Mouse (Mus musculus): ENCODE measurements at regions not wholly inside any gene's neighbourhood (a gene's known extent, or its start where the extent isn't known, plus 50 kb on each side); places are given as distances from the start of the nearest gene placed in this dataset.
"Not testable (repeated sequence)": the region's sequence is repeated elsewhere in the genome, so short reads cannot be mapped to it uniquely, and the experiment has no call there.

GRCm38 (mm10) chr8:7323067-7323675 is 1337.9 kb downstream of the Efnb2 start:
- H3K9me3 ChIP-seq (ENCODE audit: control insufficient read depth, low read length) = no peaks in the 10 kb centered on the region
- no peak overlapping the region for H3K4me2 ChIP-seq (ENCODE audit: low read length)
- H3K36me3 ChIP-seq (ENCODE audit: control insufficient read depth, insufficient read depth, low read length) = no peaks in the 10 kb centered on the region
- no peak overlapping the region for H3K4me3 ChIP-seq (ENCODE audit: low read depth, low read length)
- ATAC-seq (replicated peaks; ENCODE audit: low FRiP score, low TSS enrichment, low read depth) (no peak), DNase-seq (ENCODE audit: low spot score) (no peak)
- no peak overlapping the region for H3K27ac ChIP-seq (ENCODE audit: low read depth)
- H3K4me1 ChIP-seq (replicated peaks; ENCODE audit: control insufficient read depth, insufficient read depth, low read length) = no peaks in the 10 kb centered on the region
- WGBS = 37% methylated on average over 3 of the region's 3 CpGs
- H3K9ac ChIP-seq (ENCODE audit: low read length) = no peak overlapping the region
- H3K27me3 ChIP-seq (replicated peaks; ENCODE audit: control insufficient read depth, insufficient read depth, low read length) = no peaks in the 10 kb centered on the region

DNA sequence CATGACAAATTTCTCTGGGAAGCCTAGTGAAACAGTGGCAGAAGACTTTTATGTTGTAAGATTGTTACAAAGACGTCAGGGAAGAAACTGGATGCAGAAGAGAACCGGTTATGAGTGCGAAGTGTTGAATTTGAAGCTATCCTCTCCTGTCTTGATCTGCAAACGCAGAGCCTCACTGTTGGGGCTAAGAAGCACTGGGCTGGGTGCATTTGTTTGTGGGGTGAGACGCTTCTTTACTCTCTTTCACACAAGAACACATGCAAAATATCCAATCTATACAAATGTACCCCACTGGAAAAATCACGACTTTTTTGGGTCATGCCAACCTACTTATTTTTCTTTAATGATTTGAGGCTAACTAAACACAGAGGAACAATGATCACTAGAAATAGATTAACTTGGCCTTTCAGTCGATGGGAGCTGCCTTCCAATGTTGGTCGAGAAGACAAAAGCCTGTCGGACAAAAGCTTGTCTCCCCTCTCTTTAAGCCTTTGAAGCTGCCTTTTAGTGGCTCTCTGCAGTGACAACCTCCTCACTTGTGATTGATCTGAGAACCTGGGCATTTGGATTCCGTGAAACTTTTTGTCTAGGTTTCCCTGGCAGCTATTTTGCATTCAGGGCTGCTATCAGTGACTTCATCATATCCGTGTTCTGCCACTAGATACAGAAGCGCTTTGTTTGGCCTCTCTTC is 1338.5 kb downstream of the Efnb2 start:
- Histone ChIP-seq H3K36me3 (ENCODE audit: control insufficient read depth, insufficient read depth, low read length) (no peaks in the 10 kb centered on the region), H3K4me2 (ENCODE audit: low read length) (no peak overlapping the region), H3K9ac (ENCODE audit: low read length) (no peak overlapping the region), H3K27me3 (replicated peaks; ENCODE audit: control insufficient read depth, insufficient read depth, low read length) (no peaks in the 10 kb centered on the region), H3K4me3 (ENCODE audit: low read depth, low read length) (no peak overlapping the region), H3K4me1 (replicated peaks; ENCODE audit: control insufficient read depth, insufficient read depth, low read length) (no peaks in the 10 kb centered on the region), H3K9me3 (ENCODE audit: control insufficient read depth, low read length) (no peaks in the 10 kb centered on the region), H3K27ac (ENCODE audit: low read depth) (no peak overlapping the region)
- ATAC-seq (replicated peaks; ENCODE audit: low FRiP score, low TSS enrichment, low read depth) (no peak), DNase-seq (ENCODE audit: low spot score) (no peak)
- WGBS = 65% methylated on average over 12 of the region's 12 CpGs

GRCm38 (mm10) chr8:7316806-7317355 is 1344.2 kb downstream of the Efnb2 start:
- no peaks in the 10 kb centered on the region for H3K4me1 ChIP-seq (replicated peaks; ENCODE audit: control insufficient read depth, insufficient read depth, low read length)
- no peak for DNase-seq (ENCODE audit: low spot score)
- H3K36me3 ChIP-seq (ENCODE audit: control insufficient read depth, insufficient read depth, low read length) = no peaks in the 10 kb centered on the region
- no peak for ATAC-seq (replicated peaks; ENCODE audit: low FRiP score, low TSS enrichment, low read depth)
- no peak overlapping the region for H3K4me3 ChIP-seq (ENCODE audit: low read depth, low read length)
- no peaks in the 10 kb centered on the region for H3K9me3 ChIP-seq (ENCODE audit: control insufficient read depth, low read length)
- H3K27ac ChIP-seq (ENCODE audit: low read depth) = no peak overlapping the region
- H3K4me2 ChIP-seq (ENCODE audit: low read length) = no peak overlapping the region
- WGBS = 68% methylated on average over 4 of the region's 4 CpGs
- no peak overlapping the region for H3K9ac ChIP-seq (ENCODE audit: low read length)
- H3K27me3 ChIP-seq (replicated peaks; ENCODE audit: control insufficient read depth, insufficient read depth, low read length) = no peaks in the 10 kb centered on the region

- ATAC-seq (replicated peaks; ENCODE audit: low FRiP score, low TSS enrichment, low read depth) = no peak
- no peak overlapping the region for H3K4me3 ChIP-seq (ENCODE audit: low read depth, low read length)
- no peaks in the 10 kb centered on the region for H3K4me1 ChIP-seq (replicated peaks; ENCODE audit: control insufficient read depth, insufficient read depth, low read length)
- no peak overlapping the region for H3K27ac ChIP-seq (ENCODE audit: low read depth)
- H3K9me3 ChIP-seq (ENCODE audit: control insufficient read depth, low read length) = no peaks in the 10 kb centered on the region
- H3K9ac ChIP-seq (ENCODE audit: low read length) = no peak overlapping the region
- WGBS = 86% methylated on average over 2 of the region's 2 CpGs
- no peak for DNase-seq (ENCODE audit: low spot score)
- H3K27me3 ChIP-seq (replicated peaks; ENCODE audit: control insufficient read depth, insufficient read depth, low read length) = no peaks in the 10 kb centered on the region
- no peak overlapping the region for H3K4me2 ChIP-seq (ENCODE audit: low read length)
- no peaks in the 10 kb centered on the region for H3K36me3 ChIP-seq (ENCODE audit: control insufficient read depth, insufficient read depth, low read length)
Measured at GRCm38 (mm10) chr8:7309239-7309638, 1351.8 kb downstream of the Efnb2 start.

- Histone ChIP-seq H3K9me3 (ENCODE audit: control insufficient read depth, low read length) (no peaks in the 10 kb centered on the region), H3K27ac (ENCODE audit: low read depth) (no peak overlapping the region), H3K27me3 (replicated peaks; ENCODE audit: control insufficient read depth, insufficient read depth, low read length) (no peaks in the 10 kb centered on the region), H3K4me2 (ENCODE audit: low read length) (no peak overlapping the region), H3K4me1 (replicated peaks; ENCODE audit: control insufficient read depth, insufficient read depth, low read length) (no peaks in the 10 kb centered on the region), H3K4me3 (ENCODE audit: low read depth, low read length) (no peak overlapping the region), H3K9ac (ENCODE audit: low read length) (no peak overlapping the region), H3K36me3 (ENCODE audit: control insufficient read depth, insufficient read depth, low read length) (no peaks in the 10 kb centered on the region)
- no peak for DNase-seq (ENCODE audit: low spot score)
- no peak for ATAC-seq (replicated peaks; ENCODE audit: low FRiP score, low TSS enrichment, low read depth)
- 70% methylated on average over 7 of the region's 7 CpGs for WGBS
Measured at GRCm38 (mm10) chr8:7289361-7289760, 1371.7 kb downstream of the Efnb2 start.

DNA sequence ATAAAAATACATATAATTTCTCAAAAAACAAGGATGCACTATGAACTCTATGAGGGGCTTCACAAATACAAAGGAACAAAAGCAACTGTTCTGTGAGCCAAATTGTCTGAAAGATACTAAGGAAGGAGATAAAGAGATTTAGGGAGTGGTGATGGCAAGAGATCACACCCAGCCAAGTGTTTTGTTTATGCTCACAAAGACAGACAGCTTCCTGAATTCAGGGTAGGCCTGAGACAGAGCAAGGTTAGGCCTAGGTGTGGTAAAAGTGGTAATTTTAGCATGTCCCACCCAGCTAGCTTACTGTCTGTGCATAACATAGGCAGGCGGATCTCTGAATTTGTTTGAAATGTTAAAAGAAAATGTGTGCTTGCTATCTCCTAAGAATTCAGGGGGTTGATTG is 1374.5 kb downstream of the Efnb2 start:
- Histone ChIP-seq H3K27me3 (replicated peaks; ENCODE audit: control insufficient read depth, insufficient read depth, low read length) (no peaks in the 10 kb centered on the region), H3K4me1 (replicated peaks; ENCODE audit: control insufficient read depth, insufficient read depth, low read length) (no peaks in the 10 kb centered on the region), H3K9me3 (ENCODE audit: control insufficient read depth, low read length) (no peaks in the 10 kb centered on the region), H3K36me3 (ENCODE audit: control insufficient read depth, insufficient read depth, low read length) (no peaks in the 10 kb centered on the region), H3K9ac (ENCODE audit: low read length) (no peak overlapping the region), H3K4me3 (ENCODE audit: low read depth, low read length) (no peak overlapping the region), H3K27ac (ENCODE audit: low read depth) (no peak overlapping the region), H3K4me2 (ENCODE audit: low read length) (no peak overlapping the region)
- DNase-seq (ENCODE audit: low spot score) = no peak
- ATAC-seq (replicated peaks; ENCODE audit: low FRiP score, low TSS enrichment, low read depth) = no peak
- 82% methylated on average over 1 of the region's 1 CpGs for WGBS

DNA sequence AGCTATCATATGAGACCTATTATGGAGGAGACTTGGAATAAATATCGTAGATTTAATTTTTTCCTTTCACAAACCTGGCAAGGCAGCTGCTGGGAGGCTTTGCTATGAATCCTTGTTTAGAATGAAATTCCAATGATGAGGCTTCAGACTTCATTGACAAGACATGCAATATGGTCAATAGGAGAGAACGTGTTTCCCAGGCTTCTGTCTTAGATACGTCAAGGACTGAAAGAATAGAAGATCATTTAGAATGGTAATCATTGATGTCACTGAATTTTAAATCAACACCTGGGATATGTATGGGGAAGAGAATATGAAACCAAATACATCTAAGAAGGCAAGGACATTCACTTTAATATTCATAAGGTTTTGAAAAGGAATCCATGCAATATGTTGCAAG is 1393.6 kb downstream of the Efnb2 start:
- WGBS = 92% methylated on average over 3 of the region's 3 CpGs
- Histone ChIP-seq H3K4me2 (ENCODE audit: low read length) (no peak overlapping the region), H3K27me3 (replicated peaks; ENCODE audit: control insufficient read depth, insufficient read depth, low read length) (no peaks in the 10 kb centered on the region), H3K4me1 (replicated peaks; ENCODE audit: control insufficient read depth, insufficient read depth, low read length) (no peaks in the 10 kb centered on the region), H3K9me3 (ENCODE audit: control insufficient read depth, low read length) (no peaks in the 10 kb centered on the region), H3K9ac (ENCODE audit: low read length) (no peak overlapping the region), H3K36me3 (ENCODE audit: control insufficient read depth, insufficient read depth, low read length) (no peaks in the 10 kb centered on the region), H3K4me3 (ENCODE audit: low read depth, low read length) (no peak overlapping the region), H3K27ac (ENCODE audit: low read depth) (no peak overlapping the region)
- DNase-seq (ENCODE audit: low spot score) (no peak), ATAC-seq (replicated peaks; ENCODE audit: low FRiP score, low TSS enrichment, low read depth) (no peak)

DNA sequence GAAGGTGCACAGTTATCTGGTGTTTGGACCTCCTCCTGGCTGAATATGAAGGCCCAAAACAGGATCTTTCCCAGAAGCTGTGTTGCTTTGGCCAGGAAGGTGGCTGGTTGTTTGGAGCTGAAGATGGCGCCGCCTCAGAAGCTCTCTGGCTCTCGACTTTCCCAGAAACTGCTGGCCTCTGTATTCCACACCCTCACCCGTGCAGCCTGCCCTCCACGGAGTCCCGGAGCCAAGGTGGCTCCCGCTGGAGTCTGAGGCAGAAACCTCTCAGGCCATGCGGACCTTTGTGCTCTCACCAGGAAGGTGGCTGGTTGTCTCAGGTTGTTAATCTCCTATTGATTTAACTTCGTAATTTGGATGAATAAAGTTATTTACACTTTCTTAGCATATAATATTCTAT is 1406.7 kb downstream of the Efnb2 start:
- H3K9me3 ChIP-seq (ENCODE audit: control insufficient read depth, low read length); H3K36me3 ChIP-seq (ENCODE audit: control insufficient read depth, insufficient read depth, low read length); H3K27me3 ChIP-seq (replicated peaks; ENCODE audit: control insufficient read depth, insufficient read depth, low read length); H3K9ac ChIP-seq (ENCODE audit: low read length); DNase-seq (ENCODE audit: low spot score); ATAC-seq (replicated peaks; ENCODE audit: low FRiP score, low TSS enrichment, low read depth); H3K27ac ChIP-seq (ENCODE audit: low read depth); H3K4me3 ChIP-seq (ENCODE audit: low read depth, low read length); H3K4me1 ChIP-seq (replicated peaks; ENCODE audit: control insufficient read depth, insufficient read depth, low read length); H3K4me2 ChIP-seq (ENCODE audit: low read length): not testable (repeated sequence)
- 88% methylated on average over 9 of the region's 9 CpGs for WGBS

DNA sequence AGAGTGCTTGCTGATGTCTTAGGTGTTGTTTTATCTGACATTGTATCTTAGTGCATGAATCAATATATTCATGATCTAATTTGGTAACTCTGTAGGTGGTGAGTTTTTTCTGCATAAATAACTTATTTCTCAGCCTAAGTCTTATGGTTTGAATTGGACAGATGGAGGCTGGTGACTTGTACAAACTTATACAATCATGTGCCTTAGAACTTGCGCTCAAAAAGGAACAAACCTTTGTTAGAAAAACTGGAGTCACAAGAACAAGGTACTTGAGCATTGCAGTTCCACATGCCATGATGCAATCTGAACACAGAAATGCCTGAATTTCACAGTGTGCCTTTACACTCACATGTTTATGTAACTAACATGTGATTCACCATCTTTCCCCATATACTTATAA is 1420.7 kb downstream of the Efnb2 start:
- no peak for DNase-seq (ENCODE audit: low spot score)
- Histone ChIP-seq H3K9ac (ENCODE audit: low read length) (no peak overlapping the region), H3K4me2 (ENCODE audit: low read length) (no peak overlapping the region), H3K27ac (ENCODE audit: low read depth) (no peak overlapping the region), H3K36me3 (ENCODE audit: control insufficient read depth, insufficient read depth, low read length) (no peaks in the 10 kb centered on the region), H3K27me3 (replicated peaks; ENCODE audit: control insufficient read depth, insufficient read depth, low read length) (no peaks in the 10 kb centered on the region), H3K4me1 (replicated peaks; ENCODE audit: control insufficient read depth, insufficient read depth, low read length) (peaks cover 8% of the 10 kb centered on the region; the same call in 1 of the 2 replicates), H3K9me3 (ENCODE audit: control insufficient read depth, low read length) (no peaks in the 10 kb centered on the region), H3K4me3 (ENCODE audit: low read depth, low read length) (no peak overlapping the region)
- 90% methylated on average over 1 of the region's 1 CpGs for WGBS
- no peak for ATAC-seq (replicated peaks; ENCODE audit: low FRiP score, low TSS enrichment, low read depth)
